Mouse (Mus musculus): ENCODE results near the gene Magi2.

Magi2 gene

GRCm38 (mm10) chr5:19780076-19780475, 553.2 kb downstream of the Magi2 start:
- DNase-seq = no peak

GRCm38 (mm10) chr5:19785320-19785719, 558.5 kb downstream of the Magi2 start:
- no peak for DNase-seq

- DNase-seq = no peak
Measured at GRCm38 (mm10) chr5:19787522-19788144, 560.8 kb downstream of the Magi2 start.

GRCm38 (mm10) chr5:19803052-19803769, 576.4 kb downstream of the Magi2 start:
- DNase-seq = no peak

- no peak for DNase-seq
Measured at GRCm38 (mm10) chr5:19822502-19822901, 595.7 kb downstream of the Magi2 start.

- DNase-seq = no peak
Measured at GRCm38 (mm10) chr5:19825943-19826342, 599.1 kb downstream of the Magi2 start.

- DNase-seq = no peak
Measured at GRCm38 (mm10) chr5:19829341-19829740, 602.5 kb downstream of the Magi2 start.

GRCm38 (mm10) chr5:19862854-19863253, 636.0 kb downstream of the Magi2 start:
- no peak for DNase-seq

GRCm38 (mm10) chr5:19870406-19870805, 643.6 kb downstream of the Magi2 start:
- DNase-seq = no peak

GRCm38 (mm10) chr5:19891693-19892092, 664.9 kb downstream of the Magi2 start:
- DNase-seq = no peak

- no peak for DNase-seq
Measured at GRCm38 (mm10) chr5:19895893-19896292, 669.1 kb downstream of the Magi2 start.

GRCm38 (mm10) chr5:19901625-19902024, 674.8 kb downstream of the Magi2 start:
- DNase-seq = no peak

GRCm38 (mm10) chr5:19906636-19907035, 679.8 kb downstream of the Magi2 start:
- DNase-seq = no peak

GRCm38 (mm10) chr5:19907381-19907982, 680.6 kb downstream of the Magi2 start:
- no peak for DNase-seq

- DNase-seq = no peak
Measured at GRCm38 (mm10) chr5:19907983-19908705, 681.3 kb downstream of the Magi2 start.

GRCm38 (mm10) chr5:19908706-19909060, 681.8 kb downstream of the Magi2 start:
- DNase-seq = no peak

- DNase-seq = no peak
Measured at GRCm38 (mm10) chr5:19909071-19909470, 682.2 kb downstream of the Magi2 start.

GRCm38 (mm10) chr5:19909664-19910063, 682.8 kb downstream of the Magi2 start:
- no peak for DNase-seq

GRCm38 (mm10) chr5:19932102-19932501, 705.3 kb downstream of the Magi2 start:
- DNase-seq = no peak

- no peak for DNase-seq
Measured at GRCm38 (mm10) chr5:19933190-19933589, 706.4 kb downstream of the Magi2 start.

- DNase-seq = no peak
Measured at GRCm38 (mm10) chr5:19951102-19951501, 724.3 kb downstream of the Magi2 start.

- no peak for DNase-seq
Measured at GRCm38 (mm10) chr5:19964113-19964512, 737.3 kb downstream of the Magi2 start.

- no peak for DNase-seq
Measured at GRCm38 (mm10) chr5:19972736-19973135, 745.9 kb downstream of the Magi2 start.

GRCm38 (mm10) chr5:19973852-19974251, 747.0 kb downstream of the Magi2 start:
- DNase-seq = no peak

All from thymus, postnatal 14 days (tissue).